ENCODE assay signal across 8 mouse cellular contexts in the genomic region with DNA sequence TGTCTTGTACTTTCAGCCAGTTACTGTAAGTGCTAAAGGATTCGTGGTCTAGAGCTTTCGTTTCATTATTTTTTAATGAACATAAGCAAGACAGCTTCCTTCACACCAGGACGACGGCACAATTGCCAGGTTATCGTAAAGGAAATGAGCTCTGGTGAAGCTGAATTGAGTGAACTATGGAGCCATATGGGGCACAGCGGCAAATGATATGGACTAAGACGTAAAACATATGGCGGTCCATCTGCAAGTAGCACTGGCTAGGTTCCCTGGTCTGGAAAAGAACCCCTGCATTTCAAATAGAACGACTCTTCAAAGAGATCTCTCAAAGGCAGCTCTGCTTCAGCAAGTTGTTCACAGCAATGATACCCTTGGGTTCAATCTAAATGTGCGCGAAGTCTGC. TPM values are rescaled to one million over a fixed set of nuclear protein-coding genes. Genes with fewer than 3 reads are reported as not detected.
DNase-seq lines count a peak whose midpoint lies in the region; ATAC-seq and TF ChIP-seq lines count a peak whose summit lies in the region.

No protein-coding gene starts in this region.

- H3K36me3 ChIP-seq in CH12.LX (replicated peaks in 1 of 2; ENCODE audit: control insufficient read depth in 1 of 2, insufficient read depth in 1 of 2, low read length in 1 of 2): peaks cover 5 to 21% of the 10 kb centered on the region in 2 experiments
- peaks cover 4% of the 10 kb centered on the region; the same call in 1 of the 2 replicates for H3K36me3 ChIP-seq in forebrain, embryonic 16.5 days (ENCODE audit: control insufficient read depth, insufficient read depth)
- H3K36me3 ChIP-seq in liver, postnatal 0 days (replicated peaks; ENCODE audit: insufficient read depth, low read length): no peaks in the 10 kb centered on the region

- dilution Hi-C loops in CH12.LX (cut with MboI; ENCODE audit: extremely low pct_ligation_motif_present, extremely low pct_unique_long_range_greater_than_20kb, low sequenced_read_pairs): no loop called here

- no peak overlapping the region for H3K9ac ChIP-seq in CH12.LX (ENCODE audit: insufficient read depth, low read depth)
- peak overlapping the region; percentile 98 for H3K9ac ChIP-seq in forebrain, embryonic 16.5 days (replicated peaks; ENCODE audit: low read depth, low read length)
- H3K9ac ChIP-seq in liver, postnatal 0 days (replicated peaks): no peak overlapping the region

- H3K4me1 ChIP-seq in cerebellum, adult 2 months (ENCODE audit: control insufficient read depth, insufficient read depth, low read length): peaks cover 7% of the 10 kb centered on the region
- peaks cover 2 to 47% of the 10 kb centered on the region in 2 experiments; a peak in 3 of 4 replicates for H3K4me1 ChIP-seq in CH12.LX (ENCODE audit: control insufficient read depth in 1 of 2, insufficient read depth in 2 of 2)
- peaks cover 41% of the 10 kb centered on the region for H3K4me1 ChIP-seq in forebrain, embryonic 16.5 days (replicated peaks; ENCODE audit: control insufficient read depth, insufficient read depth, low read length)
- peaks cover 15% of the 10 kb centered on the region for H3K4me1 ChIP-seq in liver, postnatal 0 days (ENCODE audit: insufficient read depth)

- no peak for TF ChIP-seq POLR2A in cerebellum, adult 2 months (IDR thresholded peaks at IDR 0.05; ENCODE audit: borderline replicate concordance, insufficient read depth, low read length)
- no peak for TF ChIP-seq POLR2A in CH12.LX (IDR thresholded peaks at IDR 0.05; ENCODE audit: low read depth, low read length)

- H3K9me3 ChIP-seq in CH12.LX (replicated peaks; ENCODE audit: low read length): no peaks in the 10 kb centered on the region
- H3K9me3 ChIP-seq in forebrain, embryonic 16.5 days (ENCODE audit: control insufficient read depth, low read length): no peaks in the 10 kb centered on the region
- H3K9me3 ChIP-seq in liver, postnatal 0 days (ENCODE audit: low read length): no peaks in the 10 kb centered on the region

- no peak for ATAC-seq in forebrain, embryonic 16.5 days
- no peak for ATAC-seq in liver, postnatal 0 days

- TF ChIP-seq CTCF in cerebellum, adult 2 months (IDR thresholded peaks at IDR 0.05; ENCODE audit: borderline replicate concordance, insufficient read depth, low read depth, low read length): no peak
- TF ChIP-seq CTCF in CH12.LX (conservative IDR thresholded peaks at IDR 0.05 in 1 of 2, IDR thresholded peaks at IDR 0.05 in 1 of 2; ENCODE audit: low read depth in 2 of 2, low read length in 2 of 2): no peak
- no peak for TF ChIP-seq CTCF in liver, postnatal 0 days (IDR thresholded peaks at IDR 0.05; ENCODE audit: low read depth)

- peak; percentile 54 to 75 for DNase-seq in cerebellum, adult 2 months
- DNase-seq in cerebellum, adult 8-10 months: no peak
- DNase-seq in CH12.LX (ENCODE audit: extremely low read depth): no peak
- no peak for DNase-seq in liver, postnatal 0 days
- DNase-seq in frontal cortex, postnatal 25 days (ENCODE audit: low spot score in 2 of 2): no peak
- no peak for DNase-seq in B cell, adult 2 months
- no peak for DNase-seq in layer of hippocampus, adult 11-12 months (ENCODE audit: low spot score)

- in situ Hi-C loops in CH12.LX (cut with MboI; ENCODE audit: low pct_ligation_motif_present, low pct_unique_long_range_greater_than_20kb, low sequenced_read_pairs): loop anchor here (25.0 kb wide), 1 partner anchor 1088 kb away; no protein-coding TSS in a partner anchor

- H3K27me3 ChIP-seq in cerebellum, adult 2 months (ENCODE audit: control insufficient read depth, insufficient read depth, low read length): no peaks in the 10 kb centered on the region
- H3K27me3 ChIP-seq in CH12.LX (replicated peaks): no peaks in the 10 kb centered on the region
- no peaks in the 10 kb centered on the region for H3K27me3 ChIP-seq in forebrain, embryonic 16.5 days (replicated peaks; ENCODE audit: control insufficient read depth, insufficient read depth, low read length)
- H3K27me3 ChIP-seq in liver, postnatal 0 days (ENCODE audit: insufficient read depth, low read length): peaks cover 49% of the 10 kb centered on the region

- peak overlapping the region; percentile 25 for H3K4me2 ChIP-seq in CH12.LX (ENCODE audit: insufficient read depth, low read depth, poor library complexity, severe bottlenecking)
- H3K4me2 ChIP-seq in forebrain, embryonic 16.5 days (ENCODE audit: low read length): peak overlapping the region; percentile 95
- H3K4me2 ChIP-seq in liver, postnatal 0 days (ENCODE audit: low read depth, low read length): peak overlapping the region; percentile 77; the same call in 1 of the 2 replicates

- H3K27ac ChIP-seq in cerebellum, adult 2 months (ENCODE audit: insufficient read depth, low read length): peak overlapping the region; percentile 1; the same call in 1 of the 2 replicates
- H3K27ac ChIP-seq in CH12.LX (ENCODE audit: insufficient read depth, low read depth): no peak overlapping the region
- H3K27ac ChIP-seq in forebrain, embryonic 16.5 days (ENCODE audit: low read length): peak overlapping the region; percentile 37; the same call in 1 of the 2 replicates
- no peak overlapping the region for H3K27ac ChIP-seq in liver, postnatal 0 days (ENCODE audit: low read depth)

- TF ChIP-seq EP300 in CH12.LX (IDR thresholded peaks at IDR 0.05; ENCODE audit: low read length): no peak
- no peak for TF ChIP-seq EP300 in liver, postnatal 0 days (IDR thresholded peaks at IDR 0.05; ENCODE audit: low read depth)

- H3K79me2 ChIP-seq in CH12.LX (replicated peaks; ENCODE audit: control insufficient read depth, extremely low read depth, insufficient read depth, poor library complexity, severe bottlenecking): peaks cover 24% of the 10 kb centered on the region

- 9% methylated on average over 11 of the region's 11 CpGs for WGBS in cerebellum, adult 2 months
- WGBS in forebrain, embryonic 16.5 days: 37% methylated on average over 11 of the region's 11 CpGs
- 67% methylated on average over 11 of the region's 11 CpGs for WGBS in liver, postnatal 0 days (ENCODE audit: insufficient replicate concordance)

- peak overlapping the region; percentile 50 for H3K4me3 ChIP-seq in cerebellum, adult 2 months (replicated peaks; ENCODE audit: insufficient read depth, low read depth, low read length)
- H3K4me3 ChIP-seq in CH12.LX (replicated peaks in 1 of 3; ENCODE audit: low read depth in 2 of 3, low read length in 2 of 3, poor library complexity in 1 of 3): peak overlapping the region in 1 of 3 experiments; percentile 82
- peak overlapping the region; percentile 98 for H3K4me3 ChIP-seq in forebrain, embryonic 16.5 days (replicated peaks; ENCODE audit: low read length)
- no peak overlapping the region for H3K4me3 ChIP-seq in liver, postnatal 0 days (ENCODE audit: low read depth, low read length)

- no peak for TF ChIP-seq RAD21 in CH12.LX (IDR thresholded peaks at IDR 0.05; ENCODE audit: low read depth, low read length)

TF ChIP-seq in CH12.LX, 34 proteins besides CTCF, POLR2A, EP300 and RAD21:
- TF ChIP-seq CHD2 (IDR thresholded peaks at IDR 0.05; ENCODE audit: low read length): no peak
- TF ChIP-seq ELF1 (IDR thresholded peaks at IDR 0.05; ENCODE audit: low read depth, low read length): no peak
- no peak for TF ChIP-seq GABPA (IDR thresholded peaks at IDR 0.05; ENCODE audit: insufficient replicate concordance, low read depth, low read length)
- no peak for TF ChIP-seq ZC3H11A (IDR thresholded peaks at IDR 0.05; ENCODE audit: low read depth, low read length)
- no peak for TF ChIP-seq BHLHE40 (IDR thresholded peaks at IDR 0.05; ENCODE audit: low read depth, low read length)
- no peak for TF ChIP-seq JUN (IDR thresholded peaks at IDR 0.05; ENCODE audit: insufficient read depth, low read depth, low read length)
- TF ChIP-seq E2F4 (IDR thresholded peaks at IDR 0.05; ENCODE audit: insufficient replicate concordance, low read depth, low read length): no peak
- no peak for TF ChIP-seq KAT2A (IDR thresholded peaks at IDR 0.05; ENCODE audit: insufficient replicate concordance, low read length)
- TF ChIP-seq HCFC1 (IDR thresholded peaks at IDR 0.05; ENCODE audit: low read depth, low read length): no peak
- no peak for TF ChIP-seq PAX5 (IDR thresholded peaks at IDR 0.05; ENCODE audit: low read length)
- TF ChIP-seq NELFE (IDR thresholded peaks at IDR 0.05; ENCODE audit: low read depth, low read length): no peak
- TF ChIP-seq ETS1 (conservative IDR thresholded peaks at IDR 0.05; ENCODE audit: low read depth, low read length): no peak
- no peak for TF ChIP-seq TCF12 (IDR thresholded peaks at IDR 0.05; ENCODE audit: low read depth, low read length)
- TF ChIP-seq IRF4 (IDR thresholded peaks at IDR 0.05; ENCODE audit: low read depth, low read length): no peak
- TF ChIP-seq MAZ (IDR thresholded peaks at IDR 0.05; ENCODE audit: low read depth, low read length): no peak
- TF ChIP-seq CHD1 (IDR thresholded peaks at IDR 0.05; ENCODE audit: low read depth, low read length): no peak

RNA-seq across cellular contexts. Expression of a gene that starts 6.5 kb away (rescaled TPM):
- polyA plus RNA-seq in cerebellum, adult 2 months (2012; rRNA removed): 39.5 and 46.9 TPM in 2 replicates
- total RNA-seq in CH12.LX (2012; rRNA removed) (2.3 and 2.8 TPM in 2 replicates), CH12.LX (2014; rRNA removed) (1.7 and 2.3 TPM in 2 replicates)
- 2.6 and 3.0 TPM in 2 replicates for polyA plus RNA-seq in CH12.LX (2012; ENCODE audit: insufficient read length, low read depth)
- polyA plus RNA-seq in forebrain, embryonic 16.5 days (2015; fragmentation: Nextera tagmentation; extraction: Ambion mirVana): 43.0 and 48.7 TPM in 2 replicates
- 1.3 and 1.6 TPM in 2 replicates for polyA plus RNA-seq in liver, postnatal 0 days (2015; fragmentation: Nextera tagmentation; extraction: Ambion mirVana)

Comparison
In these comparisons a context has a peak if more than half of its experiments do, and no peak if none do; other contexts are left out.
1. DNase-seq: peak in cerebellum, adult 2 months (2 of 2); none in cerebellum, adult 8-10 months (single experiment), CH12.LX (single experiment), liver, postnatal 0 days (single experiment), frontal cortex, postnatal 25 days (0 of 2), B cell, adult 2 months (0 of 2) and layer of hippocampus, adult 11-12 months (single experiment).
2. H3K27ac ChIP-seq: peak in cerebellum, adult 2 months (single experiment) and forebrain, embryonic 16.5 days (single experiment); none in CH12.LX (single experiment) and liver, postnatal 0 days (single experiment).
3. H3K4me2 ChIP-seq: peak in every context shown above with its lines; median percentile 95 in forebrain, embryonic 16.5 days; 77 in liver, postnatal 0 days; 25 in CH12.LX.
4. RNA of a gene that starts 6.5 kb away (polyA plus RNA-seq): 39.5 to 46.9 TPM in cerebellum, adult 2 months and 43.0 to 48.7 TPM in forebrain, embryonic 16.5 days; 2.6 to 3.0 TPM in CH12.LX and 1.3 to 1.6 TPM in liver, postnatal 0 days; every median in the first group is over 10 times any median in the second.